Mouse (Mus musculus) bone marrow macrophage, adult 2 months (primary cell): ENCODE results near the gene Dtd1.

Experiments
- CTCF ChIP-seq: IDR thresholded peaks from 2 replicates; pipeline ENCODE4 v1.5.1; 2012; ENCODE audit warnings: low read depth, mild to moderate bottlenecking, low read length, moderate library complexity
- POLR2A ChIP-seq: IDR thresholded peaks from 2 replicates; pipeline ENCODE4 v1.6.1; 2012; ENCODE audit warnings: mild to moderate bottlenecking, low read depth, low read length, borderline replicate concordance

- TF ChIP-seq POLR2A (no peak), CTCF (no peak)
These were observed 143.6 kb downstream of the Dtd1 start for GRCm38 (mm10) chr2:144743316-144743715.
